ENCODE assay signal across 10 mouse cellular contexts in genomic region chr5:107721638-107722011, GRCm38 (mm10). TPM values are rescaled to one million over a fixed set of nuclear protein-coding genes. Genes with fewer than 3 reads are reported as not detected.
DNase-seq lines count a peak whose midpoint lies in the region; ATAC-seq and TF ChIP-seq lines count a peak whose summit lies in the region.
"Had no signal": no experiment of that assay in that cellular context is flagged by ENCODE, and none has a peak within 500 bp of the region (broad histone marks: within the 10 kb centered on the region; RNA-seq: fewer than 3 reads in every experiment).

No protein-coding gene starts in this region.

- no peak for TF ChIP-seq POLR2A in bone marrow, adult 2 months (IDR thresholded peaks at IDR 0.05; ENCODE audit: borderline replicate concordance, control insufficient read depth, low read depth, low read length)

- TF ChIP-seq CTCF in bone marrow, adult 2 months (IDR thresholded peaks at IDR 0.05; ENCODE audit: control insufficient read depth, insufficient read depth, low read length) = no peak
- TF ChIP-seq CTCF in liver, postnatal 0 days (IDR thresholded peaks at IDR 0.05; ENCODE audit: low read depth) = no peak

- peak; percentile 8 for DNase-seq in kidney, adult 18-20 months
- no peak for DNase-seq in kidney, adult 11 months
- DNase-seq in hindbrain, embryonic 10.5 days (ENCODE audit: low spot score) = peak; percentile 61
- DNase-seq in liver, postnatal 0 days = no peak
- no peak for DNase-seq in thymus, postnatal 14 days
- no peak for DNase-seq in layer of hippocampus, postnatal 25 days (ENCODE audit: extremely low spot score in 1 of 2, low spot score in 1 of 2)
- DNase-seq in cerebellum, adult 8-10 months = no peak

- 0 out of 2 replicates have a peak overlapping the region, but pooled peaks have one; percentile 5 for H3K9ac ChIP-seq in liver, postnatal 0 days (replicated peaks)

- no peak for TF ChIP-seq EP300 in liver, postnatal 0 days (IDR thresholded peaks at IDR 0.05; ENCODE audit: low read depth)

- H3K4me1 ChIP-seq in bone marrow, adult 2 months (ENCODE audit: control insufficient read depth, insufficient read depth, low read length) = peaks cover 1% of the 10 kb centered on the region; the same call in 1 of the 2 replicates
- peaks cover 54% of the 10 kb centered on the region for H3K4me1 ChIP-seq in hindbrain, embryonic 10.5 days (replicated peaks)
- H3K4me1 ChIP-seq in liver, postnatal 0 days (ENCODE audit: insufficient read depth) = peaks cover 44% of the 10 kb centered on the region

- peak overlapping the region; percentile 77 for H3K4me2 ChIP-seq in liver, postnatal 0 days (ENCODE audit: low read depth, low read length)

- no peaks in the 10 kb centered on the region for H3K9me3 ChIP-seq in hindbrain, embryonic 10.5 days
- H3K9me3 ChIP-seq in liver, postnatal 0 days (ENCODE audit: low read length) = no peaks in the 10 kb centered on the region

- peaks cover 100% of the 10 kb centered on the region for H3K27me3 ChIP-seq in hindbrain, embryonic 10.5 days (ENCODE audit: insufficient read depth, poor library complexity, severe bottlenecking)
- peaks cover 92% of the 10 kb centered on the region for H3K27me3 ChIP-seq in liver, postnatal 0 days (ENCODE audit: insufficient read depth, low read length)

- peak overlapping the region; percentile 11; the same call in 1 of the 2 replicates for H3K27ac ChIP-seq in bone marrow, adult 2 months (ENCODE audit: control insufficient read depth, insufficient read depth, low read depth, low read length, poor library complexity)
- no peak overlapping the region for H3K27ac ChIP-seq in hindbrain, embryonic 10.5 days
- no peak overlapping the region for H3K27ac ChIP-seq in liver, postnatal 0 days (ENCODE audit: low read depth)

- H3K4me3 ChIP-seq in bone marrow, adult 2 months (replicated peaks; ENCODE audit: control insufficient read depth, low read depth, low read length) = no peak overlapping the region
- peak overlapping the region; percentile 48 for H3K4me3 ChIP-seq in hindbrain, embryonic 10.5 days
- H3K4me3 ChIP-seq in liver, postnatal 0 days (ENCODE audit: low read depth, low read length) = peak overlapping the region; percentile 21
- H3K4me3 ChIP-seq: erythroblast, embryonic 14.5 days had no signal

- no peaks in the 10 kb centered on the region for H3K36me3 ChIP-seq in hindbrain, embryonic 10.5 days
- H3K36me3 ChIP-seq in liver, postnatal 0 days (replicated peaks; ENCODE audit: insufficient read depth, low read length) = no peaks in the 10 kb centered on the region; the same call in 1 of the 2 replicates
- H3K36me3 ChIP-seq: G1E had no signal

- no peak for ATAC-seq in liver, postnatal 0 days

- WGBS in bone marrow, adult 2 months = 74% methylated on average over 33 of the region's 33 CpGs
- 1% methylated on average over 33 of the region's 33 CpGs for WGBS in hindbrain, embryonic 10.5 days
- 25% methylated on average over 33 of the region's 33 CpGs for WGBS in liver, postnatal 0 days (ENCODE audit: insufficient replicate concordance)

RNA-seq across cellular contexts. Expression of gene Gfi1, which starts 4.2 kb away (rescaled TPM):
- polyA plus RNA-seq in bone marrow, adult 2 months (2011; ENCODE audit: insufficient read depth, insufficient read length, low replicate concordance, missing spikeins) = 9.0 and 21.1 TPM in 2 replicates
- polyA plus RNA-seq in hindbrain, embryonic 10.5 days (2016; fragmentation: Nextera tagmentation; extraction: Ambion mirVana) = 0.05 TPM in 1 of 2 replicates, not detected in the other
- 1.3 and 1.4 TPM in 2 replicates for polyA plus RNA-seq in liver, postnatal 0 days (2015; fragmentation: Nextera tagmentation; extraction: Ambion mirVana)
- total RNA-seq in layer of hippocampus, postnatal 25 days (2021) = not detected

Comparison
In these comparisons a context has a peak if more than half of its experiments do, and no peak if none do; other contexts are left out.
1. DNase-seq: peak in kidney, adult 18-20 months (single experiment) and hindbrain, embryonic 10.5 days (single experiment); none in kidney, adult 11 months (single experiment), liver, postnatal 0 days (single experiment), thymus, postnatal 14 days (single experiment), layer of hippocampus, postnatal 25 days (0 of 2) and cerebellum, adult 8-10 months (single experiment).